In genomic region chr3:49788296-49788695, GRCm38 (mm10) we compare ENCODE assay signal across 21 mouse cellular contexts. TPM values are rescaled to one million over a fixed set of nuclear protein-coding genes. Genes with fewer than 3 reads are reported as not detected.
A peak's percentile ranks its signal among the peaks of the same experiment; 100 is the strongest.
DNase-seq lines count a peak whose midpoint lies in the region; ATAC-seq and TF ChIP-seq lines count a peak whose summit lies in the region.
"Had no signal": no experiment of that assay in that cellular context is flagged by ENCODE, and none has a peak within 500 bp of the region (broad histone marks: within the 10 kb centered on the region; RNA-seq: fewer than 3 reads in every experiment).

No protein-coding gene starts in this region.

- TF ChIP-seq POLR2A in brain, embryonic 14.5 days (IDR thresholded peaks at IDR 0.05; ENCODE audit: borderline replicate concordance, extremely low read depth, insufficient read depth, insufficient read length, poor library complexity, severe bottlenecking), result no peak

- no peaks in the 10 kb centered on the region for H3K9me3 ChIP-seq in forebrain, embryonic 10.5 days
- H3K9me3 ChIP-seq in forebrain, embryonic 16.5 days (ENCODE audit: control insufficient read depth, low read length), result no peaks in the 10 kb centered on the region
- H3K9me3 ChIP-seq in hindbrain, embryonic 11.5 days (ENCODE audit: control insufficient read depth, low read length), result no peaks in the 10 kb centered on the region
- H3K9me3 ChIP-seq in hindbrain, embryonic 10.5 days, result no peaks in the 10 kb centered on the region
- H3K9me3 ChIP-seq in midbrain, embryonic 11.5 days (ENCODE audit: control insufficient read depth, low read length), result no peaks in the 10 kb centered on the region
- no peaks in the 10 kb centered on the region for H3K9me3 ChIP-seq in midbrain, embryonic 16.5 days (replicated peaks; ENCODE audit: control insufficient read depth, low read length, poor library complexity, severe bottlenecking)
- H3K9me3 ChIP-seq: embryonic facial prominence, embryonic 10.5 days; embryonic facial prominence, embryonic 12.5 days; forebrain, embryonic 12.5 days had no signal

- H3K27ac ChIP-seq in forebrain, embryonic 10.5 days, result 0 out of 2 replicates have a peak overlapping the region, but pooled peaks have one; percentile 11
- H3K27ac ChIP-seq in forebrain, embryonic 16.5 days (ENCODE audit: low read length), result no peak overlapping the region
- H3K27ac ChIP-seq in hindbrain, embryonic 11.5 days (ENCODE audit: low read depth, low read length), result no peak overlapping the region
- H3K27ac ChIP-seq in hindbrain, embryonic 10.5 days, result no peak overlapping the region
- H3K27ac ChIP-seq in midbrain, embryonic 11.5 days (ENCODE audit: low read depth, low read length), result no peak overlapping the region
- H3K27ac ChIP-seq in midbrain, embryonic 16.5 days (ENCODE audit: low read length), result no peak overlapping the region
- H3K27ac ChIP-seq: embryonic facial prominence, embryonic 10.5 days; embryonic facial prominence, embryonic 12.5 days; forebrain, embryonic 12.5 days had no signal

- no peak overlapping the region for H3K4me3 ChIP-seq in forebrain, embryonic 10.5 days
- H3K4me3 ChIP-seq in forebrain, embryonic 16.5 days (replicated peaks; ENCODE audit: low read length), result no peak overlapping the region
- H3K4me3 ChIP-seq in hindbrain, embryonic 11.5 days (ENCODE audit: low read depth, low read length), result no peak overlapping the region
- no peak overlapping the region for H3K4me3 ChIP-seq in hindbrain, embryonic 10.5 days
- no peak overlapping the region for H3K4me3 ChIP-seq in midbrain, embryonic 11.5 days (ENCODE audit: low read depth, low read length)
- no peak overlapping the region for H3K4me3 ChIP-seq in midbrain, embryonic 16.5 days (ENCODE audit: low read depth, low read length)
- H3K4me3 ChIP-seq: embryonic facial prominence, embryonic 10.5 days; embryonic facial prominence, embryonic 12.5 days; forebrain, embryonic 12.5 days had no signal

- H3K36me3 ChIP-seq in forebrain, embryonic 10.5 days (replicated peaks), result no peaks in the 10 kb centered on the region
- no peaks in the 10 kb centered on the region for H3K36me3 ChIP-seq in forebrain, embryonic 16.5 days (ENCODE audit: control insufficient read depth, insufficient read depth)
- H3K36me3 ChIP-seq in hindbrain, embryonic 11.5 days (ENCODE audit: control insufficient read depth, insufficient read depth, low read length), result no peaks in the 10 kb centered on the region
- no peaks in the 10 kb centered on the region for H3K36me3 ChIP-seq in hindbrain, embryonic 10.5 days
- H3K36me3 ChIP-seq in midbrain, embryonic 11.5 days (ENCODE audit: control insufficient read depth, insufficient read depth, low read length), result no peaks in the 10 kb centered on the region
- H3K36me3 ChIP-seq in midbrain, embryonic 16.5 days (ENCODE audit: control insufficient read depth, insufficient read depth, low read length), result no peaks in the 10 kb centered on the region
- H3K36me3 ChIP-seq: embryonic facial prominence, embryonic 10.5 days; embryonic facial prominence, embryonic 12.5 days; forebrain, embryonic 12.5 days had no signal

- 35% methylated on average over 2 of the region's 2 CpGs for WGBS in forebrain, embryonic 10.5 days
- 17% methylated on average over 2 of the region's 2 CpGs for WGBS in forebrain, embryonic 16.5 days
- WGBS in hindbrain, embryonic 11.5 days, result 17% methylated on average over 2 of the region's 2 CpGs
- WGBS in hindbrain, embryonic 10.5 days, result 15% methylated on average over 2 of the region's 2 CpGs
- 19% methylated on average over 2 of the region's 2 CpGs for WGBS in midbrain, embryonic 11.5 days
- 16% methylated on average over 2 of the region's 2 CpGs for WGBS in midbrain, embryonic 16.5 days

- ATAC-seq in forebrain, embryonic 16.5 days, result no peak
- peak; percentile 63; the same call in 1 of the 2 replicates for ATAC-seq in hindbrain, embryonic 11.5 days (ENCODE audit: low FRiP score)
- peak; percentile 66; the same call in 1 of the 2 replicates for ATAC-seq in midbrain, embryonic 11.5 days (ENCODE audit: low FRiP score)
- ATAC-seq in midbrain, embryonic 16.5 days, result no peak
- ATAC-seq: forebrain, postnatal 0 days had no signal

- DNase-seq in forebrain, embryonic 10.5 days (ENCODE audit: extremely low spot score, low spot score), result no peak
- no peak for DNase-seq in hindbrain, embryonic 11.5 days (ENCODE audit: low spot score)
- DNase-seq in hindbrain, embryonic 10.5 days (ENCODE audit: low spot score), result no peak
- peak; percentile 84 for DNase-seq in midbrain, embryonic 11.5 days (ENCODE audit: low spot score, missing footprints)
- peak; percentile 46 for DNase-seq in brain, embryonic 14.5 days (ENCODE audit: low read depth)
- no peak for DNase-seq in kidney, adult 9 months
- DNase-seq: adrenal gland, adult 2 months; adrenal gland, postnatal 10 days; adrenal gland, postnatal 25 days; cerebellum, adult 11-12 months; cerebellum, adult 2 months; cerebellum, adult 9-10 months; cerebellum, postnatal 10 days; cerebellum, postnatal 25 days; embryo, embryonic 11 days; forebrain, postnatal 0 days had no signal

- peaks cover 23% of the 10 kb centered on the region for H3K4me1 ChIP-seq in forebrain, embryonic 10.5 days
- H3K4me1 ChIP-seq in forebrain, embryonic 16.5 days (replicated peaks; ENCODE audit: control insufficient read depth, insufficient read depth, low read length), result no peaks in the 10 kb centered on the region
- no peaks in the 10 kb centered on the region for H3K4me1 ChIP-seq in hindbrain, embryonic 11.5 days (replicated peaks; ENCODE audit: control insufficient read depth, insufficient read depth, low read length)
- H3K4me1 ChIP-seq in hindbrain, embryonic 10.5 days (replicated peaks), result peaks cover 14% of the 10 kb centered on the region; the same call in 1 of the 2 replicates
- H3K4me1 ChIP-seq in midbrain, embryonic 11.5 days (ENCODE audit: control insufficient read depth, insufficient read depth, low read length), result no peaks in the 10 kb centered on the region
- H3K4me1 ChIP-seq in midbrain, embryonic 16.5 days (ENCODE audit: control insufficient read depth, insufficient read depth, low read length), result no peaks in the 10 kb centered on the region
- H3K4me1 ChIP-seq: embryonic facial prominence, embryonic 10.5 days; embryonic facial prominence, embryonic 12.5 days had no signal

- no peak overlapping the region for H3K9ac ChIP-seq in forebrain, embryonic 16.5 days (replicated peaks; ENCODE audit: low read depth, low read length)
- no peak overlapping the region for H3K9ac ChIP-seq in hindbrain, embryonic 11.5 days (ENCODE audit: low read depth, low read length)
- no peak overlapping the region for H3K9ac ChIP-seq in midbrain, embryonic 11.5 days (ENCODE audit: low read length)
- H3K9ac ChIP-seq in midbrain, embryonic 16.5 days (ENCODE audit: low read depth, low read length), result no peak overlapping the region
- H3K9ac ChIP-seq: embryonic facial prominence, embryonic 12.5 days; forebrain, embryonic 12.5 days; forebrain, postnatal 0 days had no signal

- no peak for TF ChIP-seq CTCF in brain, embryonic 14.5 days (IDR thresholded peaks at IDR 0.05; ENCODE audit: borderline replicate concordance, extremely low read depth, insufficient read depth, insufficient read length)

- no peaks in the 10 kb centered on the region for H3K27me3 ChIP-seq in forebrain, embryonic 10.5 days (ENCODE audit: poor library complexity, severe bottlenecking)
- no peaks in the 10 kb centered on the region for H3K27me3 ChIP-seq in forebrain, embryonic 16.5 days (replicated peaks; ENCODE audit: control insufficient read depth, insufficient read depth, low read length)
- H3K27me3 ChIP-seq in hindbrain, embryonic 11.5 days (ENCODE audit: control insufficient read depth, insufficient read depth, low read length), result no peaks in the 10 kb centered on the region
- no peaks in the 10 kb centered on the region for H3K27me3 ChIP-seq in hindbrain, embryonic 10.5 days (ENCODE audit: insufficient read depth, poor library complexity, severe bottlenecking)
- no peaks in the 10 kb centered on the region for H3K27me3 ChIP-seq in midbrain, embryonic 11.5 days (ENCODE audit: control insufficient read depth, insufficient read depth, low read length)
- H3K27me3 ChIP-seq in midbrain, embryonic 16.5 days (ENCODE audit: control insufficient read depth, insufficient read depth, low read depth, low read length), result no peaks in the 10 kb centered on the region
- H3K27me3 ChIP-seq: embryonic facial prominence, embryonic 12.5 days; forebrain, embryonic 12.5 days had no signal

- no peak overlapping the region for H3K4me2 ChIP-seq in forebrain, embryonic 16.5 days (ENCODE audit: low read length)
- H3K4me2 ChIP-seq in hindbrain, embryonic 11.5 days (replicated peaks; ENCODE audit: low read depth, low read length), result no peak overlapping the region
- no peak overlapping the region for H3K4me2 ChIP-seq in midbrain, embryonic 11.5 days
- H3K4me2 ChIP-seq in midbrain, embryonic 16.5 days (ENCODE audit: low read length), result no peak overlapping the region
- H3K4me2 ChIP-seq: embryonic facial prominence, embryonic 12.5 days; forebrain, embryonic 12.5 days had no signal

RNA-seq across cellular contexts. Expression of gene Pcdh18, which starts 31.2 kb away (rescaled TPM):
- polyA plus RNA-seq in forebrain, embryonic 10.5 days (2016; fragmentation: Nextera tagmentation; extraction: Ambion mirVana), result 57.9 and 59.5 TPM in 2 replicates
- polyA plus RNA-seq in forebrain, embryonic 16.5 days (2015; fragmentation: Nextera tagmentation; extraction: Ambion mirVana), result 21.6 and 27.2 TPM in 2 replicates
- polyA plus RNA-seq in hindbrain, embryonic 11.5 days (2014; fragmentation: Nextera tagmentation; extraction: Ambion mirVana), result 63.6 and 71.1 TPM in 2 replicates
- polyA plus RNA-seq in hindbrain, embryonic 10.5 days (2016; fragmentation: Nextera tagmentation; extraction: Ambion mirVana), result 47.5 and 52.0 TPM in 2 replicates
- polyA plus RNA-seq in midbrain, embryonic 11.5 days (2014; fragmentation: Nextera tagmentation; extraction: Ambion mirVana), result 85.0 and 87.9 TPM in 2 replicates
- 39.3 and 43.7 TPM in 2 replicates for polyA plus RNA-seq in midbrain, embryonic 16.5 days (2015; fragmentation: Nextera tagmentation; extraction: Ambion mirVana)
- polyA plus RNA-seq in brain, embryonic 14.5 days (2012; rRNA removed), result 18.8 and 25.5 TPM in 2 replicates

Comparison
In these comparisons a context has a peak if more than half of its experiments do, and no peak if none do; other contexts are left out.
1. ATAC-seq: peak in hindbrain, embryonic 11.5 days (single experiment) and midbrain, embryonic 11.5 days (single experiment); none in forebrain, embryonic 16.5 days (single experiment) and midbrain, embryonic 16.5 days (single experiment).
2. DNase-seq: peak in midbrain, embryonic 11.5 days (single experiment) and brain, embryonic 14.5 days (single experiment); none in forebrain, embryonic 10.5 days (single experiment), hindbrain, embryonic 11.5 days (single experiment), hindbrain, embryonic 10.5 days (single experiment) and kidney, adult 9 months (single experiment).